ENCODE assay signal across 8 mouse cellular contexts in genomic region chrY:1244421-1244820, GRCm38 (mm10). TPM values are rescaled to one million over a fixed set of nuclear protein-coding genes. Genes with fewer than 3 reads are reported as not detected.
A peak's percentile ranks its signal among the peaks of the same experiment; 100 is the strongest.
DNase-seq lines count a peak whose midpoint lies in the region; ATAC-seq and TF ChIP-seq lines count a peak whose summit lies in the region.

No protein-coding gene starts in this region.

- H3K27me3 ChIP-seq in lung, embryonic 14.5 days (ENCODE audit: insufficient read depth, low read length): no peaks in the 10 kb centered on the region
- no peaks in the 10 kb centered on the region for H3K27me3 ChIP-seq in embryonic facial prominence, embryonic 14.5 days (replicated peaks; ENCODE audit: control insufficient read depth, insufficient read depth, low read length)
- H3K27me3 ChIP-seq in intestine, postnatal 0 days (replicated peaks; ENCODE audit: control insufficient read depth, insufficient read depth, low read length): no peaks in the 10 kb centered on the region
- H3K27me3 ChIP-seq in neural tube, embryonic 12.5 days (replicated peaks): no peaks in the 10 kb centered on the region

- peak overlapping the region; percentile 47 for H3K4me2 ChIP-seq in lung, embryonic 14.5 days
- peak overlapping the region; percentile 44 for H3K4me2 ChIP-seq in embryonic facial prominence, embryonic 14.5 days (ENCODE audit: low read depth, low read length)
- H3K4me2 ChIP-seq in intestine, postnatal 0 days (replicated peaks; ENCODE audit: low read depth): peak overlapping the region; percentile 37
- H3K4me2 ChIP-seq in neural tube, embryonic 12.5 days (replicated peaks): peak overlapping the region; percentile 44

- no peaks in the 10 kb centered on the region for H3K4me1 ChIP-seq in lung, embryonic 14.5 days (ENCODE audit: insufficient read depth)
- H3K4me1 ChIP-seq in embryonic facial prominence, embryonic 14.5 days (ENCODE audit: control insufficient read depth, insufficient read depth, low read length): no peaks in the 10 kb centered on the region
- no peaks in the 10 kb centered on the region for H3K4me1 ChIP-seq in intestine, postnatal 0 days (replicated peaks; ENCODE audit: control insufficient read depth, insufficient read depth, low read length)
- H3K4me1 ChIP-seq in neural tube, embryonic 12.5 days: no peaks in the 10 kb centered on the region

- DNase-seq in lung, embryonic 14.5 days: peak; percentile 0
- no peak for DNase-seq in lung, postnatal 4 days
- DNase-seq in embryonic facial prominence, embryonic 14.5 days (ENCODE audit: low spot score): no peak
- DNase-seq in gastrocnemius, postnatal 10 days: no peak
- DNase-seq in spleen, adult 12 weeks (ENCODE audit: low spot score): no peak
- DNase-seq in kidney, postnatal 36 days: no peak

- no peak overlapping the region for H3K27ac ChIP-seq in lung, embryonic 14.5 days (ENCODE audit: low read depth)
- no peak overlapping the region for H3K27ac ChIP-seq in embryonic facial prominence, embryonic 14.5 days (replicated peaks; ENCODE audit: low read depth, low read length)
- H3K27ac ChIP-seq in intestine, postnatal 0 days (ENCODE audit: low read depth, low read length): no peak overlapping the region
- no peak overlapping the region for H3K27ac ChIP-seq in neural tube, embryonic 12.5 days

- TF ChIP-seq CTCF in lung, embryonic 14.5 days (IDR thresholded peaks at IDR 0.05; ENCODE audit: low read depth): no peak
- no peak for TF ChIP-seq CTCF in intestine, postnatal 0 days (IDR thresholded peaks at IDR 0.05; ENCODE audit: low read depth)

- WGBS in lung, embryonic 14.5 days: 48% methylated on average over 5 of the region's 5 CpGs
- WGBS in embryonic facial prominence, embryonic 14.5 days: 57% methylated on average over 5 of the region's 5 CpGs
- 35% methylated on average over 5 of the region's 5 CpGs for WGBS in intestine, postnatal 0 days
- WGBS in neural tube, embryonic 12.5 days: 66% methylated on average over 5 of the region's 5 CpGs

- peak overlapping the region; percentile 41 for H3K4me3 ChIP-seq in lung, embryonic 14.5 days (ENCODE audit: low read depth, low read length)
- H3K4me3 ChIP-seq in embryonic facial prominence, embryonic 14.5 days (ENCODE audit: low read depth, low read length): peak overlapping the region; percentile 40
- peak overlapping the region; percentile 40 for H3K4me3 ChIP-seq in intestine, postnatal 0 days (ENCODE audit: low read depth, low read length)
- peak overlapping the region; percentile 34; the same call in 1 of the 2 replicates for H3K4me3 ChIP-seq in neural tube, embryonic 12.5 days

- no peaks in the 10 kb centered on the region for H3K9me3 ChIP-seq in lung, embryonic 14.5 days (ENCODE audit: low read depth, low read length)
- H3K9me3 ChIP-seq in embryonic facial prominence, embryonic 14.5 days (ENCODE audit: control insufficient read depth, low read length): no peaks in the 10 kb centered on the region
- no peaks in the 10 kb centered on the region for H3K9me3 ChIP-seq in intestine, postnatal 0 days (ENCODE audit: control insufficient read depth)
- no peaks in the 10 kb centered on the region for H3K9me3 ChIP-seq in neural tube, embryonic 12.5 days

- ATAC-seq in lung, embryonic 14.5 days (ENCODE audit: insufficient read depth): no peak
- no peak for ATAC-seq in embryonic facial prominence, embryonic 14.5 days (ENCODE audit: low read depth)
- no peak for ATAC-seq in intestine, postnatal 0 days
- ATAC-seq in neural tube, embryonic 12.5 days (ENCODE audit: low FRiP score, low read depth): no peak

- peak overlapping the region; percentile 59; the same call in 1 of the 2 replicates for H3K9ac ChIP-seq in lung, embryonic 14.5 days
- no peak overlapping the region; the same call in 1 of the 2 replicates for H3K9ac ChIP-seq in embryonic facial prominence, embryonic 14.5 days (ENCODE audit: low read depth, low read length)
- H3K9ac ChIP-seq in intestine, postnatal 0 days (ENCODE audit: low read depth, low read length): no peak overlapping the region
- no peak overlapping the region for H3K9ac ChIP-seq in neural tube, embryonic 12.5 days

- H3K36me3 ChIP-seq in lung, embryonic 14.5 days (ENCODE audit: insufficient read depth): no peaks in the 10 kb centered on the region
- H3K36me3 ChIP-seq in embryonic facial prominence, embryonic 14.5 days (ENCODE audit: control insufficient read depth, insufficient read depth, low read length): no peaks in the 10 kb centered on the region
- no peaks in the 10 kb centered on the region for H3K36me3 ChIP-seq in intestine, postnatal 0 days (ENCODE audit: control insufficient read depth, insufficient read depth)
- no peaks in the 10 kb centered on the region for H3K36me3 ChIP-seq in neural tube, embryonic 12.5 days

RNA-seq across cellular contexts. Expression of gene Uty, which starts 1.1 kb away (rescaled TPM):
- polyA plus RNA-seq in lung, embryonic 14.5 days (2014; fragmentation: Nextera tagmentation; extraction: Ambion mirVana): 22.7 TPM in 1 of 2 replicates, not detected in the other
- 18.7 and 18.9 TPM in 2 replicates for polyA plus RNA-seq in embryonic facial prominence, embryonic 14.5 days (2014; fragmentation: Nextera tagmentation; extraction: Ambion mirVana)
- polyA plus RNA-seq in intestine, postnatal 0 days (2015; fragmentation: Nextera tagmentation; extraction: Ambion mirVana): not detected in 2 replicates
- polyA plus RNA-seq in neural tube, embryonic 12.5 days (2016; fragmentation: Nextera tagmentation; extraction: Ambion mirVana): 11.9 and 13.3 TPM in 2 replicates
- 10 to 100 TPM in 1 of 2 experiments, not detected in 1; 15.4 TPM for total RNA-seq in gastrocnemius, postnatal 10 days (2021)

RNA-seq across cellular contexts. Expression of gene Ddx3y, which starts 42.0 kb away (rescaled TPM):
- 37.8 TPM in 1 of 2 replicates, not detected in the other for polyA plus RNA-seq in lung, embryonic 14.5 days (2014; fragmentation: Nextera tagmentation; extraction: Ambion mirVana)
- polyA plus RNA-seq in embryonic facial prominence, embryonic 14.5 days (2014; fragmentation: Nextera tagmentation; extraction: Ambion mirVana): 43.4 and 45.3 TPM in 2 replicates
- polyA plus RNA-seq in intestine, postnatal 0 days (2015; fragmentation: Nextera tagmentation; extraction: Ambion mirVana): not detected in 2 replicates
- polyA plus RNA-seq in neural tube, embryonic 12.5 days (2016; fragmentation: Nextera tagmentation; extraction: Ambion mirVana): 14.7 and 16.0 TPM in 2 replicates
- 10 to 100 TPM in 1 of 2 experiments, not detected in 1; 56.8 TPM for total RNA-seq in gastrocnemius, postnatal 10 days (2021)
